Mouse (Mus musculus) CH12.LX (cell line): ENCODE results near the gene Cdc42ep1.

Source experiments
- CHD1 ChIP-seq: IDR thresholded peaks from 2 replicates; pipeline ENCODE4 v1.6.1; 2012; ENCODE audit warnings: low read depth, low read length, improper control_type of control experiment, inconsistent platforms
- CTCF ChIP-seq, 2 experiments: IDR thresholded peaks in 1 of 2; conservative IDR thresholded peaks in 1 of 2; 2 replicates each; pipeline ENCODE4 v1.5.1; 2011 to 2012; ENCODE audit warnings: low read depth in 2 of 2, low read length in 2 of 2, improper control_type of control experiment in 1 of 2, inconsistent platforms in 1 of 2, mild to moderate bottlenecking in 1 of 2, moderate library complexity in 1 of 2
- E2F4 ChIP-seq: IDR thresholded peaks from 2 replicates; pipeline ENCODE4 v1.6.1; 2011; ENCODE audit warnings: low read depth, low read length, improper control_type of control experiment; ENCODE audit not compliant: insufficient replicate concordance
- EP300 ChIP-seq: IDR thresholded peaks from 2 replicates; pipeline ENCODE4 v1.6.1; 2011; ENCODE audit warnings: low read length, improper control_type of control experiment
- ETS1 ChIP-seq: conservative IDR thresholded peaks from 2 replicates; pipeline ENCODE4 v1.6.1; 2012; ENCODE audit warnings: low read depth, mild to moderate bottlenecking, inconsistent platforms, low read length, improper control_type of control experiment, moderate library complexity
- HCFC1 ChIP-seq: IDR thresholded peaks from 2 replicates; pipeline ENCODE4 v1.6.1; 2012; ENCODE audit warnings: low read depth, mild to moderate bottlenecking, inconsistent platforms, low read length, improper control_type of control experiment
- JUN ChIP-seq: IDR thresholded peaks from 2 replicates; pipeline ENCODE4 v1.6.1; 2011; ENCODE audit warnings: low read depth, mild to moderate bottlenecking, low read length, improper control_type of control experiment, moderate library complexity; ENCODE audit not compliant: insufficient read depth
- MAX ChIP-seq: IDR thresholded peaks from 2 replicates; pipeline ENCODE4 v1.6.1; 2011; ENCODE audit warnings: low read length, improper control_type of control experiment
- MEF2A ChIP-seq: IDR thresholded peaks from 2 replicates; pipeline ENCODE4 v1.6.1; 2014; ENCODE audit warnings: low read depth, mild to moderate bottlenecking, inconsistent platforms, low read length, improper control_type of control experiment, borderline replicate concordance
- NRF1 ChIP-seq: IDR thresholded peaks from 2 replicates; pipeline ENCODE4 v1.6.1; 2014; ENCODE audit warnings: low read depth, mild to moderate bottlenecking, inconsistent platforms, low read length, improper control_type of control experiment, moderate library complexity
- SMC3 ChIP-seq: IDR thresholded peaks from 2 replicates; pipeline ENCODE4 v1.6.1; 2011; ENCODE audit warnings: low read depth, low read length, improper control_type of control experiment
- UBTF ChIP-seq: IDR thresholded peaks from 2 replicates; pipeline ENCODE4 v1.6.1; 2012; ENCODE audit warnings: low read depth, mild to moderate bottlenecking, inconsistent platforms, low read length, improper control_type of control experiment, moderate library complexity
- USF1 ChIP-seq: IDR thresholded peaks from 2 replicates; pipeline ENCODE4 v1.6.1; 2014; ENCODE audit warnings: low read depth, mild to moderate bottlenecking, inconsistent platforms, low read length, improper control_type of control experiment

- no peak for TF ChIP-seq CTCF (conservative IDR thresholded peaks at IDR 0.05 in 1 of 2, IDR thresholded peaks at IDR 0.05 in 1 of 2; ENCODE audit: low read depth in 2 of 2, low read length in 2 of 2)
- TF ChIP-seq ETS1 = no peak
- no peak for TF ChIP-seq E2F4
- TF ChIP-seq EP300 = no peak
- TF ChIP-seq USF1 = no peak
- no peak for TF ChIP-seq NRF1
- TF ChIP-seq UBTF = no peak
- TF ChIP-seq MAX = no peak
- no peak for TF ChIP-seq HCFC1
- no peak for TF ChIP-seq JUN
- no peak for TF ChIP-seq CHD1
- TF ChIP-seq SMC3 = no peak
- no peak for TF ChIP-seq MEF2A
Observed at GRCm38 (mm10) chr15:78845321-78845720, 2.9 kb downstream of the Cdc42ep1 start.
